Mouse (Mus musculus): Measurements from ENCODE around the gene Brf1. TPM values are rescaled to one million over a fixed set of nuclear protein-coding genes. Genes with fewer than 3 reads are reported as not detected.
A peak's percentile ranks its signal among the peaks of the same experiment; 100 is the strongest.

Brf1 gene
- polyA plus RNA-seq, 1 experiment from 2014 or later, result 41.4 TPM

- Histone ChIP-seq H3K36me3 (ENCODE audit: insufficient read depth, low read length) (no peaks in the 10 kb centered on the region), H3K4me2 (ENCODE audit: low read length) (no peak overlapping the region), H3K27me3 (ENCODE audit: insufficient read depth, low read length) (no peaks in the 10 kb centered on the region), H3K4me1 (replicated peaks; ENCODE audit: insufficient read depth, low read length) (no peaks in the 10 kb centered on the region), H3K4me3 (replicated peaks; ENCODE audit: low read depth, low read length) (no peak overlapping the region), H3K27ac (no peak overlapping the region), H3K9me3 (replicated peaks; ENCODE audit: low read length) (no peaks in the 10 kb centered on the region), H3K9ac (ENCODE audit: low read depth, low read length) (no peak overlapping the region)
- WGBS, result 90% methylated on average over 4 of the region's 4 CpGs
- DNase-seq (ENCODE audit: low spot score) (no peak), ATAC-seq (replicated peaks; ENCODE audit: low FRiP score, low read depth) (no peak)
- no peak for TF ChIP-seq CTCF (IDR thresholded peaks at IDR 0.05; ENCODE audit: low read depth)
These were observed 22.6 kb upstream of the Brf1 start for GRCm38 (mm10) chr12:113023082-113023481.

DNA sequence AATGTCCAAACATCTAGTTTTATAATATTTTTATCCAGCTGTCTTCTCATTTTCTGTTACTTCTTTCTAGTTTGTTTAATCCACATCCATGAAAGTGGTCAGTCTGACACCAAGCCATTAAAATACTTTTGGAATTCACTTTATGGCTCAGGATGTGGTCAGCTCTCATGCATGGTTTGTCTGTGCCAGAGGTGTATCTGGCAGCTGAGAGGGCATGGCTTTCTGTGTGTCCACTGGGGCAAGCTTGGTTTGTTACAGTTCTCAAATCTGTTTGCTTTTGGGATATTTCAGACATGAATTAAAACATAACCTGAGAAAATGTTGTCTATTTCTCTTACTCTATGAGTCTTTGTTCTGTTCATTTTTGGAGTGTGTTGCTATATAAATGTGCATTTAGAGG is 21.0 kb upstream of the Brf1 start:
- DNase-seq (ENCODE audit: low spot score) (no peak), ATAC-seq (replicated peaks; ENCODE audit: low FRiP score, low read depth) (no peak)
- Histone ChIP-seq H3K9ac (ENCODE audit: low read depth, low read length) (no peak overlapping the region), H3K4me1 (replicated peaks; ENCODE audit: insufficient read depth, low read length) (no peaks in the 10 kb centered on the region), H3K27me3 (ENCODE audit: insufficient read depth, low read length) (no peaks in the 10 kb centered on the region), H3K4me3 (replicated peaks; ENCODE audit: low read depth, low read length) (no peak overlapping the region), H3K4me2 (ENCODE audit: low read length) (no peak overlapping the region), H3K27ac (no peak overlapping the region), H3K9me3 (replicated peaks; ENCODE audit: low read length) (no peaks in the 10 kb centered on the region), H3K36me3 (ENCODE audit: insufficient read depth, low read length) (no peaks in the 10 kb centered on the region)
- no peak for TF ChIP-seq CTCF (IDR thresholded peaks at IDR 0.05; ENCODE audit: low read depth)

DNA sequence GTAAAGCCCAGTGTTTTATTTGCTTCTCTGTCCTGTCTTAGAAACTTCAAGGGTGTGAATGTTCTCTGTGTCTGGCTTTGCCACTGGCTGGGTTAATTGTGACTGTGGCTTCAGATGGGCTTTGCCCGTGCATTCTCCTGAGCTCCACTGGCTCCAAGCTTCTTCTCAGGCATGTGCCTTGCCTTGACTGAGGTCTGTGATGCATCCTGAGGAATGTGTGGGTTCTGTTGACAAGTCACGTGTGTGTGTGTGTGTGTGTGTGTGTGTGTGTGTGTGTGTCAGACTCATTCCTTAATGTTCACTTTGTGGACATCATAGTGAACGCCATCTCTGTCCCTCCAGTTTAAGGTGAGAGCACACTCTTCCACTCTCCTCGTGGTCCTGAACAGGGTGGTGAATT is 18.3 kb upstream of the Brf1 start:
- Histone ChIP-seq H3K4me3 (replicated peaks; ENCODE audit: low read depth, low read length) (no peak overlapping the region), H3K9me3 (replicated peaks; ENCODE audit: low read length) (no peaks in the 10 kb centered on the region), H3K36me3 (ENCODE audit: insufficient read depth, low read length) (no peaks in the 10 kb centered on the region), H3K27me3 (ENCODE audit: insufficient read depth, low read length) (no peaks in the 10 kb centered on the region), H3K4me2 (ENCODE audit: low read length) (no peak overlapping the region), H3K9ac (ENCODE audit: low read depth, low read length) (no peak overlapping the region), H3K27ac (no peak overlapping the region), H3K4me1 (replicated peaks; ENCODE audit: insufficient read depth, low read length) (peaks cover 3% of the 10 kb centered on the region; the same call in 1 of the 2 replicates)
- no peak for DNase-seq (ENCODE audit: low spot score)
- ATAC-seq (replicated peaks; ENCODE audit: low FRiP score, low read depth), result no peak
- WGBS, result 84% methylated on average over 4 of the region's 4 CpGs
- TF ChIP-seq CTCF (IDR thresholded peaks at IDR 0.05; ENCODE audit: low read depth), result no peak

DNA sequence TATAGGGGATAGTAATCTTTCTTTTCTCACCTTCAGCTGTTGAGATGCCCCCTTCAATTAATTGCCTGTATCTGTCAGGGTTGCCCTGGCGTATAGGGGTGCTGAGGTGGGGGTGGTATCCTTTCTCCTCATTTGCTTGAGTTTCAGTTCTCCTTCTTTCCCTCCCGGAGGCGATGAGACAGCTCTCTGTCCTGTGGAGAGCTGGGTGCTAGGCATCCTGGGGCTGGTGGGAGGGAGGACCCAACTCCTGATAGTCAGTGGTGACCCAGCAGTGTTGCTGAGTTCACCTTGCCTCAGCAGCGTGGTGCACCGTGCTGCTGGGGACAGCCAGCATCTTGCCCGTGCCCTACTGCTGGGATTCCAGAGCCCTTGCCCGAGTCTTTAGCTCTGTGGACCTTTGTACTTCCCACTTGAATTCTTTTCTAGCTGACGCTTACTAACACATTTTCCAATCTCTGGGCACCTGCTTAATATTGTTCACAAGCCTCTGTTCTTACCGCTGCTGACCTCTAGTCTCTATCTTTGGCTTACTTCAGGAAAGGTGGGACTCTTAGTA is 17.0 kb upstream of the Brf1 start:
- no peak for TF ChIP-seq CTCF (IDR thresholded peaks at IDR 0.05; ENCODE audit: low read depth)
- no peak overlapping the region for H3K4me3 ChIP-seq (replicated peaks; ENCODE audit: low read depth, low read length)
- H3K9me3 ChIP-seq (replicated peaks; ENCODE audit: low read length), result no peaks in the 10 kb centered on the region
- DNase-seq (ENCODE audit: low spot score) (no peak), ATAC-seq (replicated peaks; ENCODE audit: low FRiP score, low read depth) (no peak)
- no peaks in the 10 kb centered on the region for H3K36me3 ChIP-seq (ENCODE audit: insufficient read depth, low read length)
- no peak overlapping the region for H3K27ac ChIP-seq
- no peak overlapping the region for H3K4me2 ChIP-seq (ENCODE audit: low read length)
- H3K27me3 ChIP-seq (ENCODE audit: insufficient read depth, low read length), result no peaks in the 10 kb centered on the region
- no peak overlapping the region for H3K9ac ChIP-seq (ENCODE audit: low read depth, low read length)
- H3K4me1 ChIP-seq (replicated peaks; ENCODE audit: insufficient read depth, low read length), result peaks cover 11% of the 10 kb centered on the region; the same call in 1 of the 2 replicates
- WGBS, result 69% methylated on average over 9 of the region's 9 CpGs

DNA sequence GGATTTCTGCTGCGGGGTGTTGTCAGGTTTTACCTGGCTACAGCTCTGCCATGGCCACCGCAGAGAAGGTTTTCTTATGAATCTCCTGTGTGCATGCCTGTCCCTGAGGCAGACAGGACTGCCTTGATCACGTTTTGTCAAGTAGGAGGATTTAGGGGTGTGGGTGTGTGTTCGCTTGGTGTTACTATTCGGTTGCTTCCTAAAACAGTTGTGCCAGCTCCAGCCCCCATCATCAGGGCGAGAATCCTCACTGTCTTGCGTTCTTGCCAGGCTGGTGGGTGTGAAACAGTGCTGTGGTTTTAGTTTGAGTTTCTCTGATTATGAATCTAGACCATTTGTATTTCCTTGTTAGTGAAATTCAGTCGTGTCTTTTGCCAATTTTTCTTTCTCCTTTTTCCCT is 16.5 kb upstream of the Brf1 start:
- no peak overlapping the region for H3K4me3 ChIP-seq (replicated peaks; ENCODE audit: low read depth, low read length)
- H3K9me3 ChIP-seq (replicated peaks; ENCODE audit: low read length), result no peaks in the 10 kb centered on the region
- 72% methylated on average over 8 of the region's 8 CpGs for WGBS
- H3K36me3 ChIP-seq (ENCODE audit: insufficient read depth, low read length), result no peaks in the 10 kb centered on the region
- no peak overlapping the region for H3K9ac ChIP-seq (ENCODE audit: low read depth, low read length)
- no peak for TF ChIP-seq CTCF (IDR thresholded peaks at IDR 0.05; ENCODE audit: low read depth)
- DNase-seq (ENCODE audit: low spot score) (no peak), ATAC-seq (replicated peaks; ENCODE audit: low FRiP score, low read depth) (no peak)
- peaks cover 11% of the 10 kb centered on the region; the same call in 1 of the 2 replicates for H3K4me1 ChIP-seq (replicated peaks; ENCODE audit: insufficient read depth, low read length)
- H3K4me2 ChIP-seq (ENCODE audit: low read length), result no peak overlapping the region
- no peak overlapping the region for H3K27ac ChIP-seq
- no peaks in the 10 kb centered on the region for H3K27me3 ChIP-seq (ENCODE audit: insufficient read depth, low read length)

- no peak for TF ChIP-seq CTCF (IDR thresholded peaks at IDR 0.05; ENCODE audit: low read depth)
- ATAC-seq (replicated peaks; ENCODE audit: low FRiP score, low read depth), result no peak
- 0 out of 2 replicates have a peak overlapping the region, but pooled peaks have one; percentile 35 for H3K9ac ChIP-seq (ENCODE audit: low read depth, low read length)
- H3K4me2 ChIP-seq (ENCODE audit: low read length), result peak overlapping the region; percentile 97; the same call in 1 of the 2 replicates
- 61% methylated on average over 4 of the region's 4 CpGs for WGBS
- no peaks in the 10 kb centered on the region for H3K27me3 ChIP-seq (ENCODE audit: insufficient read depth, low read length)
- no peak for DNase-seq (ENCODE audit: low spot score)
- no peaks in the 10 kb centered on the region for H3K9me3 ChIP-seq (replicated peaks; ENCODE audit: low read length)
- H3K27ac ChIP-seq, result no peak overlapping the region
- no peaks in the 10 kb centered on the region for H3K36me3 ChIP-seq (ENCODE audit: insufficient read depth, low read length)
- H3K4me3 ChIP-seq (replicated peaks; ENCODE audit: low read depth, low read length), result no peak overlapping the region
- peaks cover 11% of the 10 kb centered on the region; the same call in 1 of the 2 replicates for H3K4me1 ChIP-seq (replicated peaks; ENCODE audit: insufficient read depth, low read length)
These were observed 15.5 kb upstream of the Brf1 start for GRCm38 (mm10) chr12:113015956-113016355.
